Mouse (Mus musculus): Measurements from ENCODE around the gene Higd2a.

DNA sequence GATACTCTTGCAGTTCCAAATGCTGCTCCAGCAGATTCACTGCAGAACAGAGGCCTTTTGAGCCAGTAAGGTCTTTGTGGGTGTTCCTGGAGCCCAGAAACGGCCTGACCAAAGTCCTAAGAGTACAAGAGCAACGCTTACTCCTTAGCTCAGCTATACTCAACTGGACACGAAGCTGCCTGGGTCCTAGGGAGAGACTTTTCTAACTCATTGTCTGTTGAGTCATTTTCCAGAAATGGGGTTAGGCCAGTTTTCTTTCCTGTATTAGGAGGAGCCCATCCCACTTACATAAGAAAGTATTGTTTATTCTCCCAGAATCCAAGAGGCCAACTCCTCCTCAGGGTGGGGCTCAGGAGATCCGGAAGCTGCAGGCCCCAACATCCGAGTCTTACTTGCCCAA is 15.4 kb downstream of the Higd2a start:
- no peak for TF ChIP-seq CTCF (conservative IDR thresholded peaks at IDR 0.05; ENCODE audit: low read length)
- TF ChIP-seq NANOG (IDR thresholded peaks at IDR 0.05; ENCODE audit: borderline replicate concordance, low read length), result no peak
- TF ChIP-seq POU5F1 (IDR thresholded peaks at IDR 0.05; ENCODE audit: borderline replicate concordance, low read length), result no peak

All from E14TG2a.4 (cell line).